Mouse (Mus musculus) gastrocnemius, postnatal 36 days (tissue): ENCODE results near the gene Krba1. TPM values are rescaled to one million over a fixed set of nuclear protein-coding genes. Genes with fewer than 3 reads are reported as not detected.
A peak's percentile ranks its signal among the peaks of the same experiment; 100 is the strongest.

Experiments
- DNase-seq, 2 experiments: peaks; one replicate each; pipeline ENCODE4 v3.0.0; 2022
- intact Hi-C: fragments of 180-260 bp; cut with DNase I; formaldehyde crosslinking; loops from one replicate; pipeline ENCODE4 v1.15.1; 2025
- total RNA-seq, 2 experiments: library from RNA; stranded (reverse); gene quantifications; 2 replicates each; pipeline ENCODE4 v1.2.3; 2021

The Krba1 gene
- total RNA-seq, 2 experiments from 2014 or later = 13.7 to 16.2 TPM

DNA sequence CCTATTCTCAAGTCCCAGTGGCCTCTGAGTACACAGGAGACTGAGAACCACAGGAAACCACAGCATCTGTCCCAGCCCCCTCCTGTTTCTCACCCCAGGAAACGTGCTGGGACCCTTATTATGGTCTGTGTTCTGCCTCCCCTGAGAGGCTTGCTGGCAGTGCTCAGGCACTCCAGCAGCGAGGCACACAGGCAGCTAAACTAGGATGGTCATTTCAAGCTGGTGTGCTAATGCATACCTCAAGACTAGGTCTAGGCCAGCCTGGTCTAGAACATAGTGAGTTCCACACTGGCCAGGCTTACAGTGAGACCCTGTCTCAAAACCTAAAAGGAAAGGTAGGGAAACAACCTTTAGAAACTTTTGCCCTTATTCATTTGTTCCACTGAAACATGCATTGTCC, 25.3 kb downstream of the Krba1 start:
- intact Hi-C loops = no loop called here
- no peak for DNase-seq

DNA sequence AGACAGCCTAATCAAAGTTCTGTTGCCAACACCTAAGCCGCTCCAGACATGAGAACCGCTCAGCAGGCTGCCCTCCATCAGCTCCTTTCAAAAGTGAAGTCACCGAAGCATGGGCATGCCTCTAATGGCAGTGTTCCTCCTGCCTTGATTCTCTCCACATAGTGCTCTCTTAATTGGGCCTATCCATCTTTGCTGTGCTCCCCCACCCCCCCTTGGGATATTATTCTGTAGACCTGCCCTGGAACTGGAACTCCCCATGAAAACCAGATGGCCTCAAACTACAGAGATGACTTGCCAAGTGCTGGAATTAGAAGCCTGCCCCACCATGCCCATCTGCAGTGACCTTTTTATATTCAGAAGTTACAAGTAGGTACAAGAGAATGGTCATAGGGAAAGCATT, 27.9 kb downstream of the Krba1 start:
- intact Hi-C loops = no loop called here
- no peak for DNase-seq

DNA sequence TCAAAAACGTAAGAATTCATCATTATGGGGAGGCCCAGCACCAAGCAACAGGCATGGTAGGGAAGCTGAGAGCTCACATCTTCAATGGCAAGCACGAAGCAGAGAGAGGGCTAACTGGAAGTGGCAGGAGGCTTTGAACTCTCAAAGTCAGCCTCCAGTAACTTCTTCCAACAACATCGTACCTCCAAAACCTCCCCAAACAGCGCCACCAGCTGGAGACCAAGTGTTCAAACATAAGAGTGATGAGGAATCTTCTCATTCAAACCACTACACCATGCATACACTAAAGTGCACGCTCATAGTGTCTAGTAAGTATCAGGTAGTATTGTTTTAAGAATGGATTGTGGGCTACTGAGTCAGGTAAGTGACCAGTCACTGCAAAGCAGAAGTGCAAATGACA, 28.7 kb downstream of the Krba1 start:
- no peak for DNase-seq
- intact Hi-C loops = no loop called here

DNA sequence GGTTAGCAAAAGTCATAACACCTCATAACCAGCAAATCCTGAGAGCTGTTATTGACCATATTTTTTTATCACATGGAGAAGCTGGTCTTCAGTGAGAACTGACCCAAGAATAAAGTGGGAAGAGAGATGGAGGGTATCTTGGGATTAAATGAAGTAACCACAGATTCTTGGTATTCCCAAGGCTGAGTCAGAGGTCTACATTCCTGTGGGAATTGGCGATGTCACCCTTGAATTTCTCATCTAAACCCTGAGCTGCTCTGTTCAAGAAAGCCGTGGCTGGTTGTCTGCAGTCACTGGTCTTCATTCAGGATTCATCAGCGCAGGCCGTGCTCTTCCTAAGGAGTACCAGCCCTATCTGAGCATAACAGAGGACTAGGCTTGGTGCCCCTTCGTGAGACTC, 31.6 kb downstream of the Krba1 start:
- no peak for DNase-seq
- intact Hi-C loops = no loop called here

DNA sequence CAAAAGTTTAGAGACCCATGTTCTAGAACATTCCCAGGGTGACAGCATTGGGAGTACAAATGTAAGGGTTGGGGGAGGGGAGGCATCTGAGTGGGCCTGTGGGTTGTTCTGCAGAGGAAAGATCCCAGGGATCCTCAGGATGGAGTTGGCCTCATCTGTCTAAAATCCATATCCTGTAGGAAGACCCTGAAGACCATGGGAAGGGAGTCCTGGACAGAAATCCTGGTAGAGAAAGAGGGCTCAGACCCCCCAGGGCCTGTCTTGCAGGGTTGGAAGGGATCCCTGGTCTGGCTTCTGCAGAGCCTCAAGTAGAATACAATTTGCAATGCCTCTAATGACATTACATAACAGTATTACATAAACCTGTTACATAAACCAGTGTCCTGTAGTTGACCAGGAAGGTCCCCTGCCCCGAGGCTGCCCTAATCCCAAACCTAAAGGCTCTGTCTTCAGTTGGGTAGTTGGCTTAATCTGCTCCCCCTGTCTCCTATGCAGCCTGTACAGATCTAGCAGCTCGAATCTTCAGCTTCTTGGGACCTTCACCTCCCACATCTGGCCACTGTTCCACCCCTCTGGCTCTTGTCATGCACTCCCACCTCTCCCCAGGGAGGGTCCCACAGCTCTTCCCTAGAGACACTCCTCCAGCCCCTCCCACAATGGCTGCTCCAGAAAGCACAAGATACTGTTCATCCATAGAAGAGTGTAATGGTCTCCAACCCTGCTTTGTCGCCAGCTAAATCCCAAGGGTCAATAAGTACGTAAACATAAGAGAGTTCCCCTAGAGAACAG, 33.6 kb downstream of the Krba1 start:
- no peak for DNase-seq
- intact Hi-C loops = no loop called here

GRCm38 (mm10) chr6:48430748-48431147, 35.4 kb downstream of the Krba1 start:
- no peak for DNase-seq
- intact Hi-C loops = no loop called here

- no peak for DNase-seq
- intact Hi-C loops = no loop called here
Observed at GRCm38 (mm10) chr6:48432893-48433816, 37.8 kb downstream of the Krba1 start.

DNA sequence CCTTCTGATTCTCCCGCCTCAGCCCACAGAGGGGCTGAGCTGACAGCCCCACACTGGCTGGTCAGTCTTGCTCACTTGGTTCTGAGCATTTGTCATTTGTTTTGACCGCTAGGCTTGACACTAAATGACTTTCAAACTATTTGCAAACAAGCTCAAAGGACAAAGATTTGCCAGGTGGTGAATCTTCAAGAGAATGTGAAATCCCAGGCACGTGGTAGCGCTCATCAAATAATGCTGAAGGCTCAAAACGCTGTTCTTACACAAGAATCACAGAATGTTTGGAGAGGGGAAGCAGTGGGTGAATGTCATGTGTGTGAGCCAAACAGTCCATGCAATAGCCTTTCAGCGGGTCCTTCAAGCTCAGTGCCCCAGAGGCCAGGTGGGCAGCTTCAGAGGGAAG, 39.3 kb downstream of the Krba1 start:
- no peak for DNase-seq
- intact Hi-C loops = no loop called here

- DNase-seq = no peak
- intact Hi-C loops = no loop called here
Observed at GRCm38 (mm10) chr6:48435111-48435510, 39.7 kb downstream of the Krba1 start.

DNA sequence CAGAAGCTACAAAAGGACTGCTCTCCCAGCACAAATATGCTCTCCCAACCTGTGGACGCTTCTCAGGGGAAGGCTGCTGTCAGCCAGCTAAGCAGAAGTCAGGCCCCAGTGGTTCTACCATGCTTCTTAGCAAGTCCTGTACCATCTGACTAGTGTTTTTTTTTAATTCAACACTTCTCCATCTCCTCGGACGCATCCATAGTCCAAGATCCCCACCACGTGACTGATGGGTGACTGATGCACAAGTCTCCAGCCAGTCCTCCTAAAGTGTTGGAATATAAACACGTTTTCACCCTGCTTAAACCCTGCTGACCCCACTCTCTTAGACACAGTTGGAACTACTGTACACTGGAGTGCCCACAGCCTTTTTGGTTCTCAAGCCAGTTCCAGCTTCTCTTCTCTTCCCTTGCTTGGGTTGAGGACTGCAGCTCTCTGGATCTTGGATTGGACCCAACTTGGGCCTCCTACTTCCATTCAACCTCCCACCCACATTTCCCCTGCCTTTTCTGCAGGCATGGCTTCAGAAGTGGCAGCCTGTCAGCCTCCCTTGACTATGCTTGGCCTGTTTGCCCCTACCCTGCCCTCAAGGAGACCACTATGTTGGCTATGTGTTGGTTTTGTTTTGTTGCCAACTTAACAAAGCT, 40.4 kb downstream of the Krba1 start:
- no peak for DNase-seq
- intact Hi-C loops = no loop called here

DNA sequence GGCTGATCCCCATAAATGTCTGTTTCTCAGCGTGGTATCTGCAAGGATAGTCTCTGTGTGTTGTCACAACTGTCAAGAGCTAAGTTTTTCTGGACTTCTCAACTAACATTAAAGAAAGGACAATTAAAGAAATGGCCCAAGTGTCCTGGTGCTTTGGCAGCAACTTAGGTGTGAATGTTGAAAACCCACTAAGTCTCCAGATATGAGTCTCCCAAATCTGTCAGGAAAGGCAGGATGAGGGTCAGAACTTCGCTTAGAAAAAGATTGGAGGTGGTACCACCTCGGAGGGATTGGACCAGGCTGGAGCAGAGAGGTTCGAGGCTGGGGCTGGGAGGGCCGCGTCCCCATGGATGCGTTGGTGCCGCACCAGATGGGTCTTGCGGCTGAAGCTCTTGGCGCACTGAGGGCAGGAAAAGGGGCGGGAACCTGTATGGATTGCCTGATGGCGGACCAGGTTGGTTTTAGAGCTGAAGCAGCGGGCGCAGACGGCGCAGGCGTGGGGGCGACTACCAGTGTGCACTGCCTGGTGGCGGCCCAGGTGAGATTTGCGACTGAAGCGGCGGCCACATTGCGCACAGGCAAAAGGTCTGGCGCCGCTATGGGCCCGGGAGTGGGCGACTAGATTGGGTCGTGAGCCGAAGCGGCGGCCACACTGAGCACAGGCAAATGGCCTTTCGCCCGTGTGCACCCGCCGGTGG, 42.4 kb downstream of the Krba1 start:
- intact Hi-C loops = no loop called here
- DNase-seq = no peak

DNA sequence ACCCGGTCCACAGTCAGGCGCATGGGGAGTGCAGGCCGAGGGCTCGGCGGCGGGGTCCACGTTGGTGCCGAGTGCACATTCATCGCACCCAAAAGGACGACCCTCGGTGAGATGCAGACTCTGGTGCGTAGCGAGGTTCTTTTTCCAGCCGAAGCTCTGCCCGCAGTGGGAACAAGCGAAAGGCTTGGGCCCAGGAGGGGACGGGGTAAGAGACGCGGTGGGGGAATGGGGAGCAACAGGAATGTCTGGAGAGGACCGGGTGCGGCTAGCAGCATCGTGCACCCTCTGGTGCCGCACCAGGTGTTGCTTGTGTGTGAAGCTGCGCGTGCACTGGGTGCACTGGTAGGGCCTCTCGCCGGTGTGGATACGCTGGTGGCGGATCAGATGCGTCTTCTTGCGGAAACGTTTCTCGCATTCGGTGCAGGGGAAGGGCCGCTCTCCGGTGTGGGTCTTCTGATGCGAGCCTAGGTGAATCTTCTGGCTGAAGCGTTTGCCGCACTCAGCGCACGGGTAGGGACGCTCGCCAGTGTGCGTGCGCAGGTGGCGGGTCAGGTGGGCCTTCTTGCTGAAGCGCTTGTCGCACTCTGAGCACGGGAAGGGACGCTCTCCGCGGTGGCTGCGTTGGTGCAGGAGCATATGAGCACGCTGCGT, 43.2 kb downstream of the Krba1 start:
- no peak for DNase-seq
- intact Hi-C loops = no loop called here

GRCm38 (mm10) chr6:48439654-48440053, 44.3 kb downstream of the Krba1 start:
- DNase-seq = no peak
- intact Hi-C loops = no loop called here

GRCm38 (mm10) chr6:48440306-48441014, 45.1 kb downstream of the Krba1 start:
- DNase-seq = no peak
- intact Hi-C loops = no loop called here

- intact Hi-C loops = loop anchor here (2.0 kb wide), 2 partner anchors 47 to 61 kb away; no protein-coding TSS in a partner anchor
- DNase-seq = peak; percentile 92 to 95
Observed at GRCm38 (mm10) chr6:48443592-48444309, 48.4 kb downstream of the Krba1 start.

GRCm38 (mm10) chr6:48444310-48445180, 49.2 kb downstream of the Krba1 start:
- peak; percentile 49 to 77 for DNase-seq
- intact Hi-C loops = loop anchor here (2.0 kb wide), 1 partner anchor 60 kb away; no protein-coding TSS in a partner anchor
